In genomic region chr1:155741988-155742387, GRCm38 (mm10) we compare ENCODE assay signal across 9 mouse cellular contexts. TPM values are rescaled to one million over a fixed set of nuclear protein-coding genes. Genes with fewer than 3 reads are reported as not detected.
A peak's percentile ranks its signal among the peaks of the same experiment; 100 is the strongest.
DNase-seq lines count a peak whose midpoint lies in the region; ATAC-seq and TF ChIP-seq lines count a peak whose summit lies in the region.
"Had no signal": no experiment of that assay in that cellular context is flagged by ENCODE, and none has a peak within 500 bp of the region (broad histone marks: within the 10 kb centered on the region; RNA-seq: fewer than 3 reads in every experiment).

No protein-coding gene starts in this region.

- H3K9ac ChIP-seq in heart, embryonic 11.5 days (ENCODE audit: low read depth, low read length) = peak overlapping the region; percentile 22; the same call in 1 of the 2 replicates
- peak overlapping the region; percentile 56 for H3K9ac ChIP-seq in heart, embryonic 14.5 days (ENCODE audit: low read length)
- H3K9ac ChIP-seq in liver, embryonic 11.5 days (ENCODE audit: low read depth, low read length) = no peak overlapping the region

- H3K4me2 ChIP-seq in heart, embryonic 11.5 days = peak overlapping the region; percentile 99
- peak overlapping the region; percentile 100 for H3K4me2 ChIP-seq in heart, embryonic 14.5 days (ENCODE audit: low read length)
- peak overlapping the region; percentile 97 for H3K4me2 ChIP-seq in liver, embryonic 11.5 days

- peak; percentile 37; the same call in 1 of the 2 replicates for ATAC-seq in heart, embryonic 11.5 days (replicated peaks; ENCODE audit: insufficient number of reproducible peaks, low FRiP score, low TSS enrichment)
- ATAC-seq in heart, embryonic 14.5 days (ENCODE audit: insufficient number of reproducible peaks, insufficient read depth, low FRiP score, low read depth) = no peak
- peak; percentile 51 for ATAC-seq in liver, embryonic 11.5 days (replicated peaks; ENCODE audit: low FRiP score)
- no peak for ATAC-seq in megakaryocyte progenitor cell, adult 5-6 weeks (replicated peaks; ENCODE audit: poor library complexity)

- TF ChIP-seq CTCF in small intestine, adult 2 months (IDR thresholded peaks at IDR 0.05; ENCODE audit: extremely low read depth, insufficient read length, insufficient replicate concordance, low read depth, low read length) = no peak

- peaks cover 12% of the 10 kb centered on the region for H3K4me1 ChIP-seq in heart, embryonic 11.5 days (ENCODE audit: control insufficient read depth, insufficient read depth, low read length)
- H3K4me1 ChIP-seq in heart, embryonic 14.5 days (ENCODE audit: control insufficient read depth in 2 of 2, insufficient read depth in 2 of 2, low read length in 2 of 2) = peaks cover 3 to 24% of the 10 kb centered on the region in 2 experiments; a peak in 3 of 4 replicates
- H3K4me1 ChIP-seq in liver, embryonic 11.5 days (replicated peaks; ENCODE audit: control insufficient read depth, insufficient read depth, low read length) = peaks cover 15% of the 10 kb centered on the region
- peaks cover 9% of the 10 kb centered on the region for H3K4me1 ChIP-seq in small intestine, adult 2 months (ENCODE audit: control insufficient read depth, insufficient read depth, insufficient read length, low read length)

- no peak overlapping the region for H3K27ac ChIP-seq in heart, embryonic 11.5 days (ENCODE audit: low read depth, low read length)
- H3K27ac ChIP-seq in heart, embryonic 14.5 days (replicated peaks in 1 of 2; ENCODE audit: control insufficient read depth in 1 of 2, insufficient read depth in 1 of 2, low read depth in 2 of 2, low read length in 2 of 2) = no peak overlapping the region
- no peak overlapping the region for H3K27ac ChIP-seq in liver, embryonic 11.5 days (ENCODE audit: low read depth, low read length)
- H3K27ac ChIP-seq in small intestine, adult 2 months (ENCODE audit: insufficient read depth, low read depth, low read length) = no peak overlapping the region

- H3K9me3 ChIP-seq in heart, embryonic 11.5 days (replicated peaks; ENCODE audit: control insufficient read depth, low read length) = no peaks in the 10 kb centered on the region
- no peaks in the 10 kb centered on the region for H3K9me3 ChIP-seq in heart, embryonic 14.5 days (ENCODE audit: control insufficient read depth, low read length)
- no peaks in the 10 kb centered on the region for H3K9me3 ChIP-seq in liver, embryonic 11.5 days (ENCODE audit: control insufficient read depth, low read length)

- peak overlapping the region; percentile 63 for H3K4me3 ChIP-seq in heart, embryonic 11.5 days (ENCODE audit: low read depth, low read length)
- peak overlapping the region; percentile 35 to 62 for H3K4me3 ChIP-seq in heart, embryonic 14.5 days (ENCODE audit: control insufficient read depth in 1 of 2, insufficient read depth in 1 of 2, low read depth in 1 of 2, low read length in 2 of 2)
- peak overlapping the region; percentile 61 for H3K4me3 ChIP-seq in liver, embryonic 11.5 days (ENCODE audit: low read depth, low read length)
- H3K4me3 ChIP-seq in small intestine, adult 2 months (ENCODE audit: low read depth, low read length) = peak overlapping the region; percentile 54

- no peaks in the 10 kb centered on the region for H3K36me3 ChIP-seq in heart, embryonic 11.5 days (ENCODE audit: control insufficient read depth, insufficient read depth, low read length)
- H3K36me3 ChIP-seq in heart, embryonic 14.5 days (ENCODE audit: control insufficient read depth, insufficient read depth, low read length) = no peaks in the 10 kb centered on the region
- no peaks in the 10 kb centered on the region for H3K36me3 ChIP-seq in liver, embryonic 11.5 days (ENCODE audit: control insufficient read depth, insufficient read depth, low read length)
- no peaks in the 10 kb centered on the region for H3K36me3 ChIP-seq in small intestine, adult 2 months (ENCODE audit: control insufficient read depth, insufficient read depth, low read length)

- no peak for DNase-seq in heart, adult 9 months (ENCODE audit: low spot score in 2 of 2)
- DNase-seq in R1 (ENCODE audit: low read depth, low spot score) = peak; percentile 80
- peak; percentile 54 for DNase-seq in liver, embryonic 11.5 days (ENCODE audit: low spot score)
- no peak for DNase-seq in c-Kit-positive CD71-positive TER-119-positive erythroid progenitor cells, embryonic 14.5 days (ENCODE audit: low spot score)

- no peak for TF ChIP-seq POLR2A in small intestine, adult 2 months (IDR thresholded peaks at IDR 0.05; ENCODE audit: low read depth, low read length)

- WGBS in heart, embryonic 11.5 days (ENCODE audit: insufficient replicate concordance) = under 1% methylated on average over 26 of the region's 26 CpGs
- WGBS in heart, embryonic 14.5 days = 1% methylated on average over 23 of the region's 26 CpGs
- WGBS in liver, embryonic 11.5 days = under 1% methylated on average over 26 of the region's 26 CpGs
- WGBS in small intestine, adult 2 months = 1% methylated on average over 26 of the region's 26 CpGs

- H3K27me3 ChIP-seq in heart, embryonic 11.5 days (ENCODE audit: control insufficient read depth, insufficient read depth, low read length) = peaks cover 88% of the 10 kb centered on the region
- H3K27me3 ChIP-seq in heart, embryonic 14.5 days (ENCODE audit: control insufficient read depth, insufficient read depth, low read length) = peaks cover 94% of the 10 kb centered on the region
- H3K27me3 ChIP-seq in liver, embryonic 11.5 days (replicated peaks; ENCODE audit: control insufficient read depth, insufficient read depth, low read length) = peaks cover 92% of the 10 kb centered on the region
- H3K27me3 ChIP-seq in small intestine, adult 2 months (ENCODE audit: control insufficient read depth, insufficient read depth, low read length) = peaks cover 57% of the 10 kb centered on the region

RNA-seq across cellular contexts. Expression of gene Lhx4, which starts 9.5 kb away (rescaled TPM):
- polyA plus RNA-seq in heart, embryonic 11.5 days (2014; fragmentation: Nextera tagmentation; extraction: Ambion mirVana) = not detected in 2 replicates
- polyA plus RNA-seq in heart, embryonic 14.5 days (2014; fragmentation: Nextera tagmentation; extraction: Ambion mirVana) = 0.04 TPM in 1 of 2 replicates, not detected in the other
- polyA plus RNA-seq in liver, embryonic 11.5 days (2014; fragmentation: Nextera tagmentation; extraction: Ambion mirVana) = not detected in 2 replicates
- polyA plus RNA-seq in small intestine, adult 2 months (2012; rRNA removed) = not detected in 2 replicates
- not detected in 2 replicates for total RNA-seq in megakaryocyte progenitor cell, adult 5-6 weeks (2015)
- not detected in 2 replicates for total RNA-seq in megakaryocyte progenitor cell, adult 5-6 weeks (2017)
- polyA plus RNA-seq: large intestine, adult 2 months had no signal

Comparison
In these comparisons a context has a peak if more than half of its experiments do, and no peak if none do; other contexts are left out.
1. ATAC-seq: peak in heart, embryonic 11.5 days (single experiment) and liver, embryonic 11.5 days (single experiment); none in heart, embryonic 14.5 days (single experiment) and megakaryocyte progenitor cell, adult 5-6 weeks (single experiment).
2. DNase-seq: peak in R1 (single experiment) and liver, embryonic 11.5 days (single experiment); none in heart, adult 9 months (0 of 2) and c-Kit-positive CD71-positive TER-119-positive erythroid progenitor cells, embryonic 14.5 days (single experiment).
3. Peak in every context shown above with its lines, with median percentiles within 50 percentile points of each other: H3K4me2 ChIP-seq and H3K4me3 ChIP-seq.